ENCODE assay signal across 14 mouse cellular contexts in genomic region chr11:30200391-30200790, GRCm38 (mm10).
"Had no signal": no experiment of that assay in that cellular context is flagged by ENCODE, and none has a peak within 500 bp of the region (broad histone marks: within the 10 kb centered on the region; RNA-seq: fewer than 3 reads in every experiment).

No protein-coding gene starts in this region.

- H3K9ac ChIP-seq: liver, embryonic 13.5 days; lung, embryonic 14.5 days; midbrain, embryonic 12.5 days; midbrain, embryonic 15.5 days; neural tube, embryonic 12.5 days; neural tube, embryonic 15.5 days had no signal

- H3K4me2 ChIP-seq: liver, embryonic 13.5 days; lung, embryonic 14.5 days; midbrain, embryonic 12.5 days; midbrain, embryonic 15.5 days; neural tube, embryonic 12.5 days; neural tube, embryonic 15.5 days had no signal

- H3K9me3 ChIP-seq: liver, embryonic 13.5 days; midbrain, embryonic 12.5 days; midbrain, embryonic 15.5 days; neural tube, embryonic 12.5 days; neural tube, embryonic 15.5 days had no signal

- H3K36me3 ChIP-seq: liver, embryonic 13.5 days had no signal

- H3K4me3 ChIP-seq: left cerebral cortex, adult 2 months; liver, embryonic 13.5 days; midbrain, embryonic 12.5 days; midbrain, embryonic 15.5 days; neural tube, embryonic 12.5 days; neural tube, embryonic 15.5 days had no signal

- ATAC-seq: intestine, postnatal 0 days; lung, postnatal 0 days; midbrain, embryonic 15.5 days had no signal

- H3K27ac ChIP-seq: kidney, postnatal 0 days; left cerebral cortex, adult 2 months; liver, embryonic 13.5 days; macrophage; midbrain, embryonic 12.5 days; midbrain, embryonic 15.5 days; neural tube, embryonic 12.5 days; neural tube, embryonic 15.5 days had no signal

- H3K27me3 ChIP-seq: midbrain, embryonic 12.5 days; midbrain, embryonic 15.5 days; neural tube, embryonic 12.5 days; neural tube, embryonic 15.5 days had no signal

- DNase-seq: layer of hippocampus, postnatal 36 days; liver, embryonic 13.5 days; lung, embryonic 14.5 days; right cerebral cortex, postnatal 25 days; thymus, postnatal 25 days had no signal
